Mouse (Mus musculus) cerebellum, postnatal 14 days (tissue): Measurements from ENCODE around the gene Camk1g.

ENCODE experiments used
- DNase-seq, 2 experiments: peaks; one replicate each; pipeline ENCODE4 v3.0.0; 2021; ENCODE audit warnings: mixed read lengths in 2 of 2

The Camk1g gene

GRCm38 (mm10) chr1:193301216-193302092, 68.6 kb downstream of the Camk1g start:
- peak in 1 of 2 experiments; percentile 35 for DNase-seq

GRCm38 (mm10) chr1:193299995-193300394, 70.1 kb downstream of the Camk1g start:
- DNase-seq, result no peak

DNA sequence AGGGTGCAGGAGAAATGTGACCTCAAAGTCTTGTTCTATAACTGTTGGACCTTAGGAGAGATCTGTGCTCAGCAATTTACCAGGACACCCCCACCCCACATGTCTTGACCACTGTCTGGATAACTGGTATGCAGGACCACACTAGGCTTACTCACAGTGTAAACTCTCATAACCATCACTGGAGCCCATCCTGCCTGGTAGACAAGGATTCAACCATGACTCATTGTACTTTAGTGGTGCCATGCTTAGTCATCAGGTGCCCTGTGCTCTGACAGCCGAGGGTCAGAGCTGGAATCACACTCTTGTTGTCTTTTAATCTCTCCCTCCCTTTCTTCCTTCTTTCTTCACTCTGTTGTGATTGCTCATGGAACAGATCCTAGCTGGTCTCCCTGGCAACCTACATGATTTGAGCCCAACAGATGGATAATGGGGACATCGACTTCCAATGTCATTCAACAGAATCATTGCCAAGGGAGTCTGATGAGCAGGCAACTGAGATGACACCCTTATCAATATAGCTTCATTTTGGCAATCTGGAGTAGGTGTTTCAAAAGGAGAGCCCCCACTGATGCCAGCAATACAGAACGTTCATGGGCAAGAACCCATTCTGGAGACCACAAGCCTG, 71.8 kb downstream of the Camk1g start:
- no peak for DNase-seq
